Mouse (Mus musculus): ENCODE data around the gene Ctse. TPM values are rescaled to one million over a fixed set of nuclear protein-coding genes. Genes with fewer than 3 reads are reported as not detected.

Ctse gene
- total RNA-seq, 4 experiments from 2014 or later, result 0.43 to 0.81 (median 0.50) TPM

- DNase-seq, result no peak
These were observed 17.5 kb downstream of the Ctse start for GRCm38 (mm10) chr1:131655601-131656000.

- DNase-seq, result peak; percentile 78
These were observed 19.8 kb downstream of the Ctse start for GRCm38 (mm10) chr1:131657945-131658354.

GRCm38 (mm10) chr1:131659512-131660085 lies 21.5 kb downstream of the Ctse start:
- no peak for DNase-seq

GRCm38 (mm10) chr1:131660266-131660665 lies 22.2 kb downstream of the Ctse start:
- DNase-seq, result no peak

- no peak for DNase-seq
These were observed 22.8 kb downstream of the Ctse start for GRCm38 (mm10) chr1:131660716-131661472.

GRCm38 (mm10) chr1:131661749-131662148 lies 23.6 kb downstream of the Ctse start:
- DNase-seq, result no peak

GRCm38 (mm10) chr1:131663286-131663995 lies 25.3 kb downstream of the Ctse start:
- DNase-seq, result no peak

GRCm38 (mm10) chr1:131664136-131664535 lies 26.0 kb downstream of the Ctse start:
- DNase-seq, result no peak

GRCm38 (mm10) chr1:131665886-131666285 lies 27.8 kb downstream of the Ctse start:
- DNase-seq, result no peak

- DNase-seq, result no peak
These were observed 33.0 kb downstream of the Ctse start for GRCm38 (mm10) chr1:131671113-131671512.

GRCm38 (mm10) chr1:131672361-131672760 lies 34.3 kb downstream of the Ctse start:
- DNase-seq, result no peak

- no peak for DNase-seq
These were observed 41.5 kb downstream of the Ctse start for GRCm38 (mm10) chr1:131679644-131680043.

GRCm38 (mm10) chr1:131687739-131688138 lies 49.6 kb downstream of the Ctse start:
- DNase-seq, result no peak

GRCm38 (mm10) chr1:131688475-131688874 lies 50.4 kb downstream of the Ctse start, which contains the start of gene Rab7b:
Rab7b (plus strand) TSS chr1:131688695.
- peak; percentile 58 for DNase-seq

GRCm38 (mm10) chr1:131689016-131689415 lies 50.9 kb downstream of the Ctse start:
- no peak for DNase-seq

GRCm38 (mm10) chr1:131689899-131690298 lies 51.8 kb downstream of the Ctse start:
- no peak for DNase-seq

GRCm38 (mm10) chr1:131690435-131690834 lies 52.3 kb downstream of the Ctse start:
- DNase-seq, result peak; percentile 51

GRCm38 (mm10) chr1:131691356-131691755 lies 53.2 kb downstream of the Ctse start:
- DNase-seq, result peak; percentile 57

- DNase-seq, result no peak
These were observed 57.2 kb downstream of the Ctse start for GRCm38 (mm10) chr1:131695308-131695707.

- DNase-seq, result no peak
These were observed 58.2 kb downstream of the Ctse start for GRCm38 (mm10) chr1:131696325-131696724.

- DNase-seq, result no peak
These were observed 60.7 kb downstream of the Ctse start for GRCm38 (mm10) chr1:131698770-131699169.

GRCm38 (mm10) chr1:131699642-131700041 lies 61.5 kb downstream of the Ctse start:
- DNase-seq, result no peak

GRCm38 (mm10) chr1:131700447-131700846 lies 62.3 kb downstream of the Ctse start:
- DNase-seq, result no peak

All from adrenal gland, adult 8-10 months (tissue).